Mouse (Mus musculus) limb, embryonic 14.5 days (tissue): ENCODE measurements around the gene Zfp286. TPM values are rescaled to one million over a fixed set of nuclear protein-coding genes. Genes with fewer than 3 reads are reported as not detected.

Experiments used
- ATAC-seq: fragments of 200-750 bp; cut with Nextera tagmentation; 2 replicates; pipeline ENCODE4 v1.8.0; 2017; ENCODE audit warnings: low read depth, moderate number of reproducible peaks, moderate TSS enrichment; ENCODE audit not compliant: low FRiP score
- DNase-seq: peaks from one replicate; pipeline ENCODE4 v3.0.0-alpha.2; 2015; ENCODE audit warnings: low spot score
- H3K27ac ChIP-seq: fragments of 300-500 bp; sonication (generic); replicated peaks from 2 replicates; pipeline ENCODE4 v1.5.1; 2014; ENCODE audit warnings: low read depth, mild to moderate bottlenecking, low read length, moderate library complexity, mixed read lengths
- H3K27me3 ChIP-seq: fragments of 300-500 bp; sonication (generic); 2 replicates; pipeline ENCODE4 v1.6.1; 2014; ENCODE audit warnings: low read length, mixed read lengths; ENCODE audit not compliant: control insufficient read depth, insufficient read depth
- H3K36me3 ChIP-seq: fragments of 300-500 bp; sonication (generic); 2 replicates; pipeline ENCODE4 v1.6.1; 2014; ENCODE audit warnings: mild to moderate bottlenecking, low read length, moderate library complexity, mixed read lengths; ENCODE audit not compliant: control insufficient read depth, insufficient read depth
- H3K4me1 ChIP-seq: fragments of 300-500 bp; sonication (generic); 2 replicates; pipeline ENCODE4 v1.6.1; 2014; ENCODE audit warnings: antibody characterized with exemption, low read length, mixed read lengths; ENCODE audit not compliant: control insufficient read depth, insufficient read depth
- H3K4me2 ChIP-seq: fragments of 300-500 bp; sonication (generic); replicated peaks from 2 replicates; pipeline ENCODE4 v1.6.1; 2014; ENCODE audit warnings: low read depth, mild to moderate bottlenecking, low read length, moderate library complexity; ENCODE audit not compliant: severe bottlenecking
- H3K4me3 ChIP-seq: fragments of 300-500 bp; sonication (generic); replicated peaks from 2 replicates; pipeline ENCODE4 v1.5.1; 2014; ENCODE audit warnings: low read length
- H3K9ac ChIP-seq: fragments of 300-500 bp; sonication (generic); 2 replicates; pipeline ENCODE4 v1.6.1; 2014; ENCODE audit warnings: mild to moderate bottlenecking, low read depth, low read length, moderate library complexity; ENCODE audit not compliant: severe bottlenecking
- H3K9me3 ChIP-seq: fragments of 300-500 bp; sonication (generic); 2 replicates; pipeline ENCODE4 v1.6.1; 2016; ENCODE audit warnings: low read length; ENCODE audit not compliant: control insufficient read depth
- POLR2A ChIP-seq: fragments of 200-500 bp; IDR thresholded peaks from 2 replicates; pipeline ENCODE4 v1.8.0; 2012; ENCODE audit warnings: inconsistent platforms, mild to moderate bottlenecking, moderate library complexity, borderline replicate concordance; ENCODE audit not compliant: insufficient read depth, insufficient read length; ENCODE audit errors: extremely low read depth
- WGBS: fragments of 180-500 bp; shearing (Covaris S2); extraction: QIAGEN DNeasy Blood & Tissue Kit; methylation state at CpG from one replicate; pipeline ENCODE4 v1.1.7; 2014; 5-methylcytosine and 5-hydroxymethylcytosine counted together
- polyA plus RNA-seq, 2 experiments: library from polyadenylated mRNA; depleted of rRNA in 1 of 2; stranded (reverse) in 1 of 2; unstranded in 1 of 2; fragments of >200 nt; fragmentation: Nextera tagmentation in 1 of 2; extraction: Ambion mirVana in 1 of 2; gene quantifications; 2 replicates each; pipeline versions ENCODE4 v1.2.1 to v1.2.3; 2012 to 2014

The Zfp286 gene
- polyA plus RNA-seq, 2 experiments: 17.0 to 22.2 TPM

GRCm38 (mm10) chr11:62741186-62741585 is 48.1 kb downstream of the Zfp286 start:
- H3K4me1 ChIP-seq: no peaks in the 10 kb centered on the region
- no peak overlapping the region for H3K4me3 ChIP-seq

GRCm38 (mm10) chr11:62732665-62733064 is 56.6 kb downstream of the Zfp286 start:
- no peak overlapping the region for H3K27ac ChIP-seq
- H3K4me2 ChIP-seq: no peak overlapping the region
- H3K27me3 ChIP-seq: no peaks in the 10 kb centered on the region
- 83% methylated on average over 3 of the region's 3 CpGs for WGBS
- H3K9me3 ChIP-seq: no peaks in the 10 kb centered on the region
- no peak for TF ChIP-seq POLR2A
- ATAC-seq (no peak), DNase-seq (no peak)
- no peak overlapping the region for H3K4me3 ChIP-seq
- H3K4me1 ChIP-seq: 0 out of 2 replicates have a peak, but pooled peaks cover 3% of the 10 kb centered on the region
- H3K9ac ChIP-seq: no peak overlapping the region
- peaks cover 11% of the 10 kb centered on the region; the same call in 1 of the 2 replicates for H3K36me3 ChIP-seq

More at GRCm38 (mm10) chr11:62741186-62741585, 48.1 kb downstream of the Zfp286 start:
- H3K4me2 ChIP-seq: no peak overlapping the region
- H3K9me3 ChIP-seq: no peaks in the 10 kb centered on the region
- no peak overlapping the region for H3K9ac ChIP-seq
- ATAC-seq (no peak), DNase-seq (no peak)
- H3K36me3 ChIP-seq: no peaks in the 10 kb centered on the region
- no peaks in the 10 kb centered on the region for H3K27me3 ChIP-seq
- no peak overlapping the region for H3K27ac ChIP-seq
- WGBS: 96% methylated on average over 1 of the region's 2 CpGs
- TF ChIP-seq POLR2A: no peak

GRCm38 (mm10) chr11:62732022-62732387 is 57.3 kb downstream of the Zfp286 start:
- Histone ChIP-seq H3K27ac (no peak overlapping the region), H3K4me3 (peak overlapping the region; percentile 86), H3K9me3 (no peaks in the 10 kb centered on the region), H3K9ac (no peak overlapping the region; the same call in 1 of the 2 replicates), H3K27me3 (no peaks in the 10 kb centered on the region), H3K4me1 (0 out of 2 replicates have a peak, but pooled peaks cover 3% of the 10 kb centered on the region), H3K36me3 (peaks cover 18% of the 10 kb centered on the region), H3K4me2 (peak overlapping the region; percentile 75)
- no peak for DNase-seq
- 0 out of 2 replicates have a peak, but pooled peaks have one; percentile 4 for ATAC-seq
- WGBS: 10% methylated on average over 5 of the region's 5 CpGs
- TF ChIP-seq POLR2A: no peak

GRCm38 (mm10) chr11:62731311-62732021 is 57.8 kb downstream of the Zfp286 start, which contains the start of gene Zfp287:
Gene Zfp287 (minus strand): TSS chr11:62731905.
- WGBS: under 1% methylated on average over 48 of the region's 48 CpGs
- Histone ChIP-seq H3K27me3 (no peaks in the 10 kb centered on the region), H3K36me3 (peaks cover 19% of the 10 kb centered on the region), H3K4me1 (0 out of 2 replicates have a peak, but pooled peaks cover 3% of the 10 kb centered on the region), H3K9me3 (no peaks in the 10 kb centered on the region), H3K9ac (peak within 1 kb of the TSS; percentile 80), H3K27ac (peak within 1 kb of the TSS; percentile 58; the same call in 1 of the 2 replicates), H3K4me2 (peak within 1 kb of the TSS; percentile 75), H3K4me3 (peak within 1 kb of the TSS; percentile 86)
- TF ChIP-seq POLR2A: peak; percentile 82; the same call in 1 of the 2 replicates
- ATAC-seq (peak; percentile 97), DNase-seq (peak; percentile 93)

DNA sequence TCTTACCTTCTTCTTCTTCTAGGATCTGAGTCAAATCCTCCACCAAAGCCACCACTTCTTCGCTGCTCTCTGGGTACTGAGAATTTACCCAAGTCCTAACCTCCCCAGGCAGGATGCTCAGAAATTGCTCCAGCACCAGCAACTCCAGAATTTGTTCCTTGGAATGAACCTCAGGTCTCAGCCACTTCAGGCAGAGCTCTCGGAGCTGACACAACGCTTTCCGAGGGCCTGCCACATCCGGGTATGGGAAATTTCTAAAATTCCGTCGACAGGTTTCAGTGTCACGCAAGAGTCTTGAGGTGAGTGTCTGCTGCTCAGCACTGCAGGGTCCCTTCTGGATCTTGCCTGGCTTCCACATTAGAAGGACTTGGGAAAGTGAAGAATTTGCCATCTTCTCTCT is 61.0 kb downstream of the Zfp286 start:
- DNase-seq: no peak
- Histone ChIP-seq H3K27me3 (no peaks in the 10 kb centered on the region), H3K4me1 (0 out of 2 replicates have a peak, but pooled peaks cover 3% of the 10 kb centered on the region), H3K4me2 (no peak overlapping the region), H3K9ac (no peak overlapping the region), H3K9me3 (no peaks in the 10 kb centered on the region), H3K36me3 (peaks cover 48% of the 10 kb centered on the region), H3K27ac (no peak overlapping the region), H3K4me3 (no peak overlapping the region)
- ATAC-seq: no peak
- WGBS: 94% methylated on average over 8 of the region's 8 CpGs
- no peak for TF ChIP-seq POLR2A
